Mouse (Mus musculus) kidney, adult 9 months (tissue): ENCODE measurements around the gene Dner.

Experiments
- DNase-seq: peaks from one replicate; pipeline ENCODE4 v3.0.0; 2022

Dner gene

GRCm38 (mm10) chr1:84628244-84628643, 67.8 kb downstream of the Dner start:
- DNase-seq, result no peak

GRCm38 (mm10) chr1:84622978-84623554, 73.0 kb downstream of the Dner start:
- DNase-seq, result no peak

DNA sequence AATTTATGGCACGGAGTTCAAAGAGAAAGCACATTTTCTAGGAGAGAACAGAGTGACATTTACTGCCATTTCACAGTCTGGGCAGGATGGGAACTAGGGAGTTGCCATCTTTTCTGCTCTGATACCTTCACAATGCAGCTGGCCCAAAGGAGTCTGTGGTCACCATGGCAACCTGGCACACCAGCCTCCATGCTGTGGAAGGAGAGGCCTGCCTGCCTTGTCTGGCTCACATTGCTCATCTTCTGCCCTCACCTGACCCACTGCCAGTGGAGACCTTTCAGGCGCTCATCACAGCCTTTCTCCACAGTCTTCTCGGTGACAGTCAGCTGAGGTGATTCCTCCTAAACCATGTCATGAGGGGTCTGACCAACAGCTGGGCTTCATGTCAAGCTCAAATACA, 74.7 kb downstream of the Dner start:
- DNase-seq, result no peak

- no peak for DNase-seq
These were observed 76.8 kb downstream of the Dner start for GRCm38 (mm10) chr1:84619131-84619760.

DNA sequence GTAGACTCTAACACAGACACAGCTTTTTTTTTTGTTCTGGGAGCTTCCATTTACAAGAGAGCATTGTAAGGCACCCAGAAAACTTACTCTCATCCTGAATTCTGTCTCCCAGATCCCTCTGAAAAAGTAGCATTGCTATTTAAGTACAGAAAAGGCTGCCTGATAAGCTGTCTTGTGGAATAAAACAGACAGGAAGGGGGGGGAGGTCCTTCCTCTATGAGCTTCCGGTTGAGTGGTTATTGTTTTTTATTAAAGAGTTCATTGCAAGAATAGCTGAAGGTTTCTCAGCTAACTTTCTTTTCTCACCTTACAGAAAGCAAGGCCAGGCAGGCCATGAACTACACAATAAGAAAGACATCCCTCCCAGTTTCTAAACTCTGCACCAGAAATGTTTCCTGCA, 77.9 kb downstream of the Dner start:
- DNase-seq, result no peak

GRCm38 (mm10) chr1:84616133-84616532, 79.9 kb downstream of the Dner start:
- DNase-seq, result no peak

DNA sequence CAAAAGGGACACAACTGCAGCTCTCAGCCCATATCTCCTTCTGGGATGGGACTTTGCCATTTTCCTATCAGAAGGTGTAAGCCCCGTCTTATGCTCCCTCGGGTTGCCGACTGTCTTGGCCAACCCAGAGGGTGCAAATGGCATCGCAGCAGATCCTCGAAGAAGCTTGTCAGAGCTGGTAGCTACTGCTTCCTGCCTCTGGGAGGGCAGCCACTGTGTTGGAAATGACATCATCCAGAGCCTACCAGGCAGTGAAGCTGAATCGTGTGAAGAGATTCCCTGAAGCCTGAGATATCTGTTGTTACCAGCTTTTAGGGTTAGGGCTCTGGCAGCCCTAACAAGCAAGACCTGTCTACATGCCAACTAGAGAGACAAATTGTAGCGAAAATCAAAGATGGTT, 81.4 kb downstream of the Dner start:
- no peak for DNase-seq

- no peak for DNase-seq
These were observed 82.9 kb downstream of the Dner start for GRCm38 (mm10) chr1:84613119-84613518.

GRCm38 (mm10) chr1:84611331-84611730, 84.7 kb downstream of the Dner start:
- no peak for DNase-seq

DNA sequence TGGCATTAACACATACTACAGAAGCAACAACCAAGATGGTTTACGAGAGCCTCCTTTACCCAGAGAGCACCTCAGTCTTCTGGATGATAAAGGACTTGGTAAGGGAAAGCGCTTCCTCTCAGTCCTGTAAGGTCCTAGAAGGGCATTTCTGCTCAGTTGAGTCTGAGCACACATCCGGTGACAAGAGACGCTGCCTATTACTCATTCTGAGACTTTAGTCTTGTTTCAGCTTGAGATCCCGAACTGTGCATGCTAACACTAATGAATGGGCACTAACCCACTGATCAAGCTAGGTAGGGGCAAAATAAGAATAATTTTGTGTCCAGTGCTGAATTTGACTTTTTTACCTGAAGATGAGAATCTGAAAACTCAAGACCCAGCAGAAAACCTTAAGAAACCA, 97.0 kb downstream of the Dner start:
- DNase-seq, result no peak

DNA sequence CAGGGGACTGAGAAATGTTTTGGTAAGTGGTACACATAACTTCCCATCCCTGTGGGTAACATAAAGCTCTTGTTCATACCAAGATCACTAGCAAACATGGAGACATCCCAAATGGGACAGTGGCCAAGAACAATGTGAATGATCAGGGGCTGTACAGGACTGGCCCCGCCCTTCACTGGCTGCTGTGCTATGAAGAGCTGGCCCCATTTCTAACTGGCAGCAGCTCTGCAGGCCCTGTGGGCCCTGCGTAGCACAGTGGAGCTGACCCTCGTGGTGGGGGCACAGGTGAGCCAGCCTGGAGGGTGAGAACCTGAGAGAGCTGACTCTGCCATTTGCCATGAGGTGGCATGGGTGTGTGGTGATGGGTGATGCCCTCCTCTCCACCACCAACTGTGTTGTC, 100.0 kb downstream of the Dner start:
- no peak for DNase-seq

- DNase-seq, result no peak
These were observed 103.6 kb downstream of the Dner start for GRCm38 (mm10) chr1:84592394-84592793.

GRCm38 (mm10) chr1:84590534-84590933, 105.5 kb downstream of the Dner start:
- DNase-seq, result no peak

DNA sequence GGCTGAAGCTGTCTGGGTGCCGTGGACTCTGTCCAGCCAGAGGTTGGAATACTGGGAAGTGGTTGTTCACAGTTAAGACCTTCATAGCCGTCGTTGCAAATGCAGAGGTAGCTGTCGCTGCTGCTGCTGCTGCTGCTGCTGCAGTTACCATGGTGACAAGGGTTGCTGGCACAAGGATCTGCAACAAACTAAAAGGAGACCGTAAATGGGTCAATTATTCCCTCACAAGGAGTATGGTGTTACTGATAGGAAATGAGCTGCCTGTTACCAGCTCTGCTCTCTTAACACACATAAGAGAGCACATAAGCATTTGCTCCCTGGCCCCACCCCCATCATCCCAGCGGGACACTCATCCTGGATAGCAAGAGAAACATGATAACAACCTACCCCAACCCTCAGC, 110.6 kb downstream of the Dner start:
- DNase-seq, result no peak

DNA sequence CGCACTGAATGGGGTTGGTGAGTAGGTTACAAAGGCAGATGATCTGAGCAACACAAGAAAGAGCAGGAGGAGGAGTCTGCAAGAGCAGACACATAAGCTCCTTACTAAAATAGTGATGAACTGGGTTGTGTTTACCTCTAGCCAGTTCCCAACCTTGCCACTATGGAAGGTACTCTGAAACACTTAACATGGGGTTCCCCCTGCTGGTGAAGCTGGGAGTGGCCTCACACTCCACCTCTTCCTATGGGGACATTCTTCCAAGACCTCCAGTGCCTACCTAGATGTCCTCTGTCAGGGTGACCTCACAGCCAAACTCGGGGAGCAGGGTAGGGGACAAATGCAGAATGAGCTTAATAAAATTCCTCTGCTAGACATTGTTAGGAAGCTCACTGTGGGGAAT, 114.2 kb downstream of the Dner start:
- DNase-seq, result peak; percentile 49

DNA sequence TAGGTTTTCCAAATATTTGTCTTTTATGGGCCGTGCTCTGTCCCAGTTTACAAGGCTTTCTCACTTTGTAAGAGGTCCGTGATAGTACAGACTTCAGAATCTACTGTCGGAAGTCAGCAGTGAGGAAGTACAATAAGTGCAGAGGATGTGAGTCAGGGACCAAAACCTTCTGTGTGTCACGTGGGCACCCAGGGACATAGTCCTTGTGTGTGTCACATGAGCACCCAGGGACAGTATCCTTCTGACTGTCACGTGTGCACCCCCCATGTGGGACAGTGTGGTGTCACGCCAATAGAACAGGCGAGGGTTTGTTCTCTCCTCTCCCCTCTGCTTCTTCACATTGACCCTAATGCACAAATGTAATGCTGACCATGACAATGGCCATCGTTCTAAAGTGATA, 134.2 kb downstream of the Dner start:
- DNase-seq, result no peak

GRCm38 (mm10) chr1:84561387-84561786, 134.6 kb downstream of the Dner start:
- no peak for DNase-seq

DNA sequence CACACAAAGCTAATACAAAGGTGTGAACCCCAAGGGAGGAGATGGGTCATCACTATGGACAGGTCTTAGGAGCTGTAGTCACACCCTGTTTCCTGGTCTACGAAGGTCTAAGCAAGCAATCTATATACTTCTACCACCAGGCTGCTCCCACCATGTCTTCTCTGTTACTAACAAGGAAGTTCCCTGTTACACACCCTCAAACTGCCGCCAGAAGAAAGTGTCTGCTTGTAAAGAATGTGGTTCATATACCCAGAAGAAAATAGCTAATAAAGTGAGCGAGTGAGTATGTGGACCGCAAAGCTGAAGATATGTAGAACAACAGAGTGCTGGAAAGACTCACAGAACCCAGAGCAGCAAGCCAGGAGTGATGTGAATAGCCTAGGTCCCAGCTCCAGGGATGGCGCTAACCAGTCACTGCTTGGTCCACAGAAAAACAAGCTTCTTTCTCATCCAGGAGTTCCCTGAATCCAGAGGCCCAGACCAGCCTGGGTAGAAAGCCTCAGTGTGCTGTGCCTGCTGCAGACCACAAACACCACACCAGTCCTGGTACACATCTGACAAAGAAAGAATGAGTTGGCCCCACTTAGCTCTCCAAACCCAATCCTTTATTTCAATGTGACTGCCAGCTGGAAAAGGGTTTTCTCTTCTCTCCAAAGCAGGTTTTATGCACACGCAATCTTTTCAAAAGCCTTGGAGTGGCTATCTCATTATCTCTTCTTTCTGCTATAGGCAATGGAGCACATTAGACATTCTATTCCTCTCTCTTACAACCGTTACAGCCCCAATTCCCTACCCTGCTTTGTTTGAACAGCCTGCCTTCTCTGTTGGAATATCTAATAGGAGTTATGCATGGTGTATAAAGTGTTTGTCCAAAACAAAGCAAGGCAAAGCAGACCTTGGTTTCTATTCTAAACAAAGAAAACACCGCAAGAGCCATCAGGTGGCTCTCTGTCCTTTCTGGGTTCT, 139.2 kb downstream of the Dner start:
- no peak for DNase-seq

DNA sequence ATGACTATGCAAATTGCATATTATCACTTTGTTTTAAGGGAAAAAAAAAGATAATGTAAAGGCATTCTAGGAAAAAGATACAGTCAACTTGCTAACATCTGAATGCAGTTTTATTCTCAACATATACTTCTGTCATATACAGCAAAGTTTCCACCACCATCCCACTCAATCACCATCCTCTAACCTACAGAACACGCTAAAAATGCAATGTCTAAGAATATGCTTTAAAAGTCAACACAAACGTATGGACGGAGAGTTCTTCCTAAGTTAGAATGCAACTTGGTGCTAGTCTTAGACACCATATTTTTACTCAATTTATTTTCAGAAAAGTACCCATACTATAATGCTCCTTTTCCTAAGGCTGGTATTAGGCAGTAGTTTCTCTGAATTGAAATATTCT, 144.0 kb downstream of the Dner start:
- DNase-seq, result no peak

GRCm38 (mm10) chr1:84550065-84550368, 146.0 kb downstream of the Dner start:
- no peak for DNase-seq

DNA sequence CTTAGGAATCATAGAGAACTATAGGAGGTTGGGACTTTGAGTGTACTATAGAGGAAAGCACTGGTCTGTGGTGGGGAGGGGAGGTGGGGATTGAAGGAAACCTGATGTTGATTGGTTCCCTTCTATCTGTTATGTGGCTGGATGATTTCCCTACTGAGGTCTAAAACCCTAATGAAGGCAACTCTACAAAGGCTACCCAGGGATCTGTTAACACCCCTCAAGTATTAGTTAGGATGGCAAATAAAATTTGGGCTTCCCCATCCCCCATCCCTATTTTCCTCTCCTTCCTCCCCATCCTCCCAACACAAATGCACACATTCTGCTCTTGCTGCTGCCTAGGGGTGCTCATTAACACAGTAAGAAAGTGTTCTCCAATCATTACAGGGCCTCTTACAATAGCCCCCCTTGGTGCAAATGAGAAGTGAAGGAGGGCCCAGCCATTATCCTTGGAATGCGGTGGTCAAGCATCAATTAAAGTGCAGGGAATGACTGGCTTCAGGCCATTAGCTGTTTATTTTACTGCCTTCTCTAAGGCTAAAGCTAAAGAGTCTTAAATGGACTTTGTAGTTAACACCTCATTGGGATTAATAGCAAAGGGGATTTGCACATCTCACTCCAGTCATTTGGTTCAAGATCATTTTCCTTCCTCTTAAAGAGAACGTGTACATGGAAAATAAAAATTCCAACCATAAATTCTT, 146.5 kb downstream of the Dner start:
- DNase-seq, result no peak

- DNase-seq, result no peak
These were observed 160.0 kb downstream of the Dner start for GRCm38 (mm10) chr1:84536069-84536468.

DNA sequence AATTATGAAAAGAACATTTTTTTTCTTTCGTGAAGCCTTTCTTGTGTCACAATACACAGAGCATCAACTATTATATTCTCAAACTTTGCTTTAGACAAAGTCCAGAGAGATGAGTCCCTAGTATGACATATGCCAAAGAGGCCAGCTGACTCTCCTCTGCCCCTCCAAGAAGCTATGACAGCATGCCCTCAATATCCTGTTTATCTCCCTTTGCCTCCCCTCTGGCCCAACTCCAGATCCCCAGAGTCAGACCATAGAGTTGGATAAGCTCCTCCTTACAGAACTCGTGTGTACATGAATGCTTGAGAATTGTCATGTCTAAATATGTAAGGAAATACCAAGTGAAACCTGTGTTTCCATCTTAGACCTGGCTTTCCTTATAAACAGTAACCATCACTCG, 170.5 kb downstream of the Dner start:
- DNase-seq, result no peak

DNA sequence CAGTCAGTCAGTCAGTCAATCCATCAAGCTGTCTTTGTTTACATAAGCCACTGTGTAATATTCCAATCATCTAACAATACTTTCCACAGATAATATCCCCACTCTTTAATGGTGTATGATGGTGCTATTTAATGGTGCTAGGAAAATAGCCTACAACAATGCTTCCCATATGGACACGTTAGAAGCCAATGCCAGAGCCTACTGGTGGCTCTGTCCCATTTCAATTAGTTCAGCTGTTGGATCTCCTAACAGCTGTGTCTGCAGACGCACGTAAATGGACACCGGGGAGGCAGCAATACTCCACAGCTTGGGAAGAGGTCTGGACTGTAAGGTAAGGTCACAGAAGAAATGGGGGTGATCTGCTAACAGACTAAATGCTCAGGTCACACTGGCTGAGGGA, 171.6 kb downstream of the Dner start:
- DNase-seq, result no peak
